Mouse (Mus musculus) CH12.LX (cell line): ENCODE measurements around the gene Noa1. TPM values are rescaled to one million over a fixed set of nuclear protein-coding genes. Genes with fewer than 3 reads are reported as not detected.

Experiments used
- DNase-seq: peaks from one replicate; pipeline ENCODE4 v3.0.0-alpha.2; 2013; ENCODE audit errors: extremely low read depth
- H3K27ac ChIP-seq: 2 replicates; pipeline ENCODE4 v1.5.1; 2012; ENCODE audit warnings: low read depth, mild to moderate bottlenecking, control low read depth, moderate library complexity; ENCODE audit not compliant: insufficient read depth
- H3K27me3 ChIP-seq: replicated peaks from 2 replicates; pipeline ENCODE3; 2012; ENCODE audit warnings: inconsistent platforms
- H3K36me3 ChIP-seq, 2 experiments: replicated peaks in 1 of 2; 2 replicates each; pipeline versions ENCODE3 to v1.6.1; 2012; ENCODE audit warnings: inconsistent platforms in 1 of 2, low read length in 1 of 2, mild to moderate bottlenecking in 1 of 2, mixed read lengths in 1 of 2, moderate library complexity in 1 of 2; ENCODE audit not compliant: control insufficient read depth in 1 of 2, insufficient read depth in 1 of 2
- H3K4me1 ChIP-seq, 2 experiments: 2 replicates each; pipeline ENCODE4 v1.6.1; 2012; ENCODE audit warnings: inconsistent platforms in 1 of 2, moderate library complexity in 1 of 2; ENCODE audit not compliant: insufficient read depth in 2 of 2, control insufficient read depth in 1 of 2
- H3K4me2 ChIP-seq: 2 replicates; pipeline ENCODE4 v1.6.1; 2012; ENCODE audit warnings: low read depth, mild to moderate bottlenecking, control low read depth; ENCODE audit not compliant: poor library complexity, insufficient read depth, severe bottlenecking
- H3K4me3 ChIP-seq, 3 experiments: fragments of 150-350 bp in 1 of 3; sonication (generic) in 1 of 3; replicated peaks in 1 of 3; 2 replicates each; pipeline versions ENCODE3 to v1.5.1; 2011 to 2012; ENCODE audit warnings: low read depth in 2 of 3, low read length in 2 of 3, mild to moderate bottlenecking in 2 of 3, moderate library complexity in 2 of 3, control low read depth in 1 of 3, improper control_type of control experiment in 1 of 3, inconsistent platforms in 1 of 3, mixed read lengths in 1 of 3; ENCODE audit not compliant: poor library complexity in 1 of 3
- H3K79me2 ChIP-seq: replicated peaks from 2 replicates; pipeline ENCODE4 v1.6.1; 2012; ENCODE audit warnings: mild to moderate bottlenecking, moderate library complexity; ENCODE audit not compliant: control insufficient read depth, poor library complexity, insufficient read depth, severe bottlenecking; ENCODE audit errors: extremely low read depth
- H3K9ac ChIP-seq: 2 replicates; pipeline ENCODE4 v1.6.1; 2012; ENCODE audit warnings: low read depth, mild to moderate bottlenecking, control low read depth, moderate library complexity; ENCODE audit not compliant: insufficient read depth
- H3K9me3 ChIP-seq: replicated peaks from 2 replicates; pipeline ENCODE3; 2012; ENCODE audit warnings: low read length, inconsistent platforms, mixed read lengths
- BHLHE40 ChIP-seq: IDR thresholded peaks from 2 replicates; pipeline ENCODE4 v1.6.1; 2011; ENCODE audit warnings: mild to moderate bottlenecking, low read depth, low read length, improper control_type of control experiment
- CHD2 ChIP-seq: IDR thresholded peaks from 2 replicates; pipeline ENCODE4 v1.6.1; 2011; ENCODE audit warnings: low read length, improper control_type of control experiment
- CTCF ChIP-seq, 2 experiments: IDR thresholded peaks in 1 of 2; conservative IDR thresholded peaks in 1 of 2; 2 replicates each; pipeline ENCODE4 v1.5.1; 2011 to 2012; ENCODE audit warnings: low read depth in 2 of 2, low read length in 2 of 2, improper control_type of control experiment in 1 of 2, inconsistent platforms in 1 of 2, mild to moderate bottlenecking in 1 of 2, moderate library complexity in 1 of 2
- E2F4 ChIP-seq: IDR thresholded peaks from 2 replicates; pipeline ENCODE4 v1.6.1; 2011; ENCODE audit warnings: low read depth, low read length, improper control_type of control experiment; ENCODE audit not compliant: insufficient replicate concordance
- ELF1 ChIP-seq: IDR thresholded peaks from 2 replicates; pipeline ENCODE4 v1.6.1; 2014; ENCODE audit warnings: low read depth, mild to moderate bottlenecking, inconsistent platforms, low read length, improper control_type of control experiment
- EP300 ChIP-seq: IDR thresholded peaks from 2 replicates; pipeline ENCODE4 v1.6.1; 2011; ENCODE audit warnings: low read length, improper control_type of control experiment
- HCFC1 ChIP-seq: IDR thresholded peaks from 2 replicates; pipeline ENCODE4 v1.6.1; 2012; ENCODE audit warnings: low read depth, mild to moderate bottlenecking, inconsistent platforms, low read length, improper control_type of control experiment
- JUN ChIP-seq: IDR thresholded peaks from 2 replicates; pipeline ENCODE4 v1.6.1; 2011; ENCODE audit warnings: low read depth, mild to moderate bottlenecking, low read length, improper control_type of control experiment, moderate library complexity; ENCODE audit not compliant: insufficient read depth
- MAFK ChIP-seq: IDR thresholded peaks from 2 replicates; pipeline ENCODE4 v1.6.1; 2011; ENCODE audit warnings: low read length, improper control_type of control experiment; ENCODE audit not compliant: insufficient replicate concordance
- MXI1 ChIP-seq: IDR thresholded peaks from 2 replicates; pipeline ENCODE4 v1.6.1; 2011; ENCODE audit warnings: mild to moderate bottlenecking, low read depth, low read length, improper control_type of control experiment
- MYC ChIP-seq: IDR thresholded peaks from 2 replicates; pipeline ENCODE4 v1.6.1; 2011; ENCODE audit warnings: low read depth, mild to moderate bottlenecking, improper control_type of control experiment, low read length
- NELFE ChIP-seq: IDR thresholded peaks from 2 replicates; pipeline ENCODE4 v1.6.1; 2011; ENCODE audit warnings: low read depth, low read length, improper control_type of control experiment
- NRF1 ChIP-seq: IDR thresholded peaks from 2 replicates; pipeline ENCODE4 v1.6.1; 2014; ENCODE audit warnings: low read depth, mild to moderate bottlenecking, inconsistent platforms, low read length, improper control_type of control experiment, moderate library complexity
- POLR2A ChIP-seq: IDR thresholded peaks from 2 replicates; pipeline ENCODE4 v1.6.1; 2011; ENCODE audit warnings: low read depth, mild to moderate bottlenecking, improper control_type of control experiment, low read length
- SIN3A ChIP-seq: IDR thresholded peaks from 2 replicates; pipeline ENCODE4 v1.6.1; 2012; ENCODE audit warnings: low read length, improper control_type of control experiment, inconsistent platforms
- SMC3 ChIP-seq: IDR thresholded peaks from 2 replicates; pipeline ENCODE4 v1.6.1; 2011; ENCODE audit warnings: low read depth, low read length, improper control_type of control experiment
- TBP ChIP-seq: conservative IDR thresholded peaks from 2 replicates; pipeline ENCODE4 v1.6.1; 2011; ENCODE audit warnings: low read depth, low read length, improper control_type of control experiment
- UBTF ChIP-seq: IDR thresholded peaks from 2 replicates; pipeline ENCODE4 v1.6.1; 2012; ENCODE audit warnings: low read depth, mild to moderate bottlenecking, inconsistent platforms, low read length, improper control_type of control experiment, moderate library complexity
- USF2 ChIP-seq: conservative IDR thresholded peaks from 2 replicates; pipeline ENCODE4 v1.6.1; 2011; ENCODE audit warnings: low read depth, low read length, improper control_type of control experiment
- ZKSCAN1 ChIP-seq: IDR thresholded peaks from 2 replicates; pipeline ENCODE4 v1.6.1; 2012; ENCODE audit warnings: low read depth, inconsistent platforms, low read length, improper control_type of control experiment, borderline replicate concordance
- dilution Hi-C: fragments of 300-500 bp; cut with MboI; formaldehyde crosslinking; loops from 2 replicates; pipeline ENCODE4 v1.14.3; 2020; ENCODE audit warnings: low sequenced_read_pairs; ENCODE audit not compliant: extremely low pct_unique_long_range_greater_than_20kb, extremely low pct_ligation_motif_present
- in situ Hi-C: fragments of 300-500 bp; cut with MboI; formaldehyde crosslinking; loops from 3 replicates; pipeline ENCODE4 v1.14.3; 2019; ENCODE audit warnings: low sequenced_read_pairs, low pct_ligation_motif_present, low pct_unique_long_range_greater_than_20kb, mixed read lengths
- polyA plus RNA-seq: library from polyadenylated mRNA; unstranded; fragments of >175 nt; gene quantifications from 2 replicates; pipeline ENCODE4 v1.2.1, GENCODE M21; 2012; ENCODE audit warnings: low read depth; ENCODE audit not compliant: insufficient read length
- total RNA-seq, 2 experiments: library from RNA; depleted of rRNA; stranded (reverse); fragments of 300-350 nt in 1 of 2; fragments of >200 nt in 1 of 2; gene quantifications; 2 replicates each; pipeline ENCODE4 v1.2.3; 2012 to 2014

The Noa1 gene
- total and polyA plus RNA-seq, 3 experiments, result 33.0 to 60.7 (median 45.7) TPM

GRCm38 (mm10) chr5:77265671-77266065 is 44.2 kb downstream of the Noa1 start (continued):
- TF ChIP-seq EP300 (no peak), HCFC1 (peak; percentile 22; the same call in 1 of the 2 replicates), E2F4 (no peak), ZKSCAN1 (no peak), MYC (no peak), TBP (no peak), ELF1 (no peak), USF2 (no peak), BHLHE40 (no peak), UBTF (peak; percentile 82; the same call in 1 of the 2 replicates), CTCF (conservative IDR thresholded peaks at IDR 0.05 in 1 of 2, IDR thresholded peaks at IDR 0.05 in 1 of 2; ENCODE audit: low read depth in 2 of 2, low read length in 2 of 2) (0 out of 4 replicates have a peak, but pooled peaks of 1 of the 2 experiments have one; percentile 22)

- H3K79me2 ChIP-seq, result peaks cover 33% of the 10 kb centered on the region
- peak within 1 kb of the TSS; percentile 74 for H3K27ac ChIP-seq
- H3K4me2 ChIP-seq, result peak within 1 kb of the TSS; percentile 3; the same call in 1 of the 2 replicates
- peaks cover 3 to 22% of the 10 kb centered on the region in 2 experiments for H3K4me1 ChIP-seq
- peak; percentile 39 for DNase-seq
- peak within 1 kb of the TSS; percentile 68 to 83 (median 71) for H3K4me3 ChIP-seq
- peaks cover 18% of the 10 kb centered on the region for H3K9me3 ChIP-seq
- peak within 1 kb of the TSS; percentile 79 for H3K9ac ChIP-seq
- dilution Hi-C loops, result no loop called here
- TF ChIP-seq SIN3A, result 0 out of 2 replicates have a peak, but pooled peaks have one; percentile 13
- 0 out of 2 replicates have a peak, but pooled peaks have one; percentile 4 for TF ChIP-seq UBTF
- TF ChIP-seq NELFE, result 0 out of 2 replicates have a peak, but pooled peaks have one; percentile 34
- peak; percentile 43; the same call in 1 of the 2 replicates for TF ChIP-seq BHLHE40
- peak; percentile 67 for TF ChIP-seq POLR2A
- TF ChIP-seq MXI1, result no peak
- peak; percentile 67 for TF ChIP-seq NRF1
- no peak for TF ChIP-seq CTCF (conservative IDR thresholded peaks at IDR 0.05 in 1 of 2, IDR thresholded peaks at IDR 0.05 in 1 of 2; ENCODE audit: low read depth in 2 of 2, low read length in 2 of 2)
- TF ChIP-seq, all 38 proteins: peak for 6
- in situ Hi-C loops, result no loop called here
- Histone ChIP-seq H3K27me3 (no peaks in the 10 kb centered on the region), H3K36me3 (peaks cover 20 to 22% of the 10 kb centered on the region in 2 experiments)
Observed at GRCm38 (mm10) chr5:77265081-77265670, 44.7 kb downstream of the Noa1 start, which contains the start of gene Rest. TSS of gene Rest (plus strand) at chr5:77265491.

GRCm38 (mm10) chr5:77262105-77262504 is 47.8 kb downstream of the Noa1 start:
- Histone ChIP-seq H3K27me3 (no peaks in the 10 kb centered on the region), H3K36me3 (no peaks in the 10 kb centered on the region), H3K4me1 (peaks cover 0 to 7% of the 10 kb centered on the region in 2 experiments; a peak in 1 of 4 replicates), H3K9me3 (peaks cover 8% of the 10 kb centered on the region), H3K9ac (no peak overlapping the region), H3K79me2 (peaks cover 9% of the 10 kb centered on the region), H3K27ac (no peak overlapping the region), H3K4me3 (no peak overlapping the region), H3K4me2 (no peak overlapping the region)
- no peak for TF ChIP-seq ELF1
- TF ChIP-seq CHD2, result no peak
- no peak for TF ChIP-seq MAFK
- TF ChIP-seq SMC3, result no peak
- no peak for TF ChIP-seq MXI1
- TF ChIP-seq SIN3A, result no peak
- no peak for TF ChIP-seq JUN
- TF ChIP-seq ZKSCAN1, result no peak
- dilution Hi-C loops (no loop called here), in situ Hi-C loops (no loop called here)
- DNase-seq, result no peak
